Mouse (Mus musculus) intestine, embryonic 15.5 days (tissue): ENCODE measurements around the gene Actb. TPM values are rescaled to one million over a fixed set of nuclear protein-coding genes. Genes with fewer than 3 reads are reported as not detected.

Experiments
- ATAC-seq: fragments of 200-750 bp; cut with Nextera tagmentation; 2 replicates; pipeline ENCODE4 v1.8.0; 2017; ENCODE audit warnings: moderate TSS enrichment, moderate library complexity
- H3K27ac ChIP-seq: fragments of 300-500 bp; sonication (generic); 2 replicates; pipeline ENCODE4 v1.5.1; 2015; ENCODE audit warnings: mild to moderate bottlenecking, inconsistent platforms
- H3K27me3 ChIP-seq: fragments of 300-500 bp; sonication (generic); replicated peaks from 2 replicates; pipeline ENCODE4 v1.6.1; 2015; ENCODE audit warnings: inconsistent platforms
- H3K36me3 ChIP-seq: fragments of 300-500 bp; sonication (generic); 2 replicates; pipeline ENCODE4 v1.6.1; 2015; ENCODE audit warnings: inconsistent platforms
- H3K4me1 ChIP-seq: fragments of 300-500 bp; sonication (generic); replicated peaks from 2 replicates; pipeline ENCODE4 v1.6.1; 2015; ENCODE audit warnings: inconsistent platforms
- H3K4me2 ChIP-seq: fragments of 300-500 bp; sonication (generic); replicated peaks from 2 replicates; pipeline ENCODE4 v1.6.1; 2015; ENCODE audit warnings: mild to moderate bottlenecking, inconsistent platforms
- H3K4me3 ChIP-seq: fragments of 300-500 bp; sonication (generic); replicated peaks from 2 replicates; pipeline ENCODE4 v1.5.1; 2015; ENCODE audit warnings: inconsistent platforms
- H3K9ac ChIP-seq: fragments of 300-500 bp; sonication (generic); 2 replicates; pipeline ENCODE4 v1.6.1; 2015; ENCODE audit warnings: inconsistent platforms
- H3K9me3 ChIP-seq: fragments of 300-500 bp; sonication (generic); 2 replicates; pipeline ENCODE4 v1.6.1; 2016; ENCODE audit warnings: inconsistent platforms
- WGBS: fragments of 180-500 bp; shearing (Covaris S2); methylation state at CpG from one replicate; pipeline ENCODE4 v1.1.7; 2015; 5-methylcytosine and 5-hydroxymethylcytosine counted together
- polyA plus RNA-seq: library from polyadenylated mRNA; unstranded; fragments of >200 nt; fragmentation: Nextera tagmentation; extraction: Ambion mirVana; gene quantifications from 2 replicates; pipeline ENCODE4 v1.2.1, GENCODE M21; 2015

Actb gene
- polyA plus RNA-seq, 1 experiment from 2014 or later = 17,104 TPM

DNA sequence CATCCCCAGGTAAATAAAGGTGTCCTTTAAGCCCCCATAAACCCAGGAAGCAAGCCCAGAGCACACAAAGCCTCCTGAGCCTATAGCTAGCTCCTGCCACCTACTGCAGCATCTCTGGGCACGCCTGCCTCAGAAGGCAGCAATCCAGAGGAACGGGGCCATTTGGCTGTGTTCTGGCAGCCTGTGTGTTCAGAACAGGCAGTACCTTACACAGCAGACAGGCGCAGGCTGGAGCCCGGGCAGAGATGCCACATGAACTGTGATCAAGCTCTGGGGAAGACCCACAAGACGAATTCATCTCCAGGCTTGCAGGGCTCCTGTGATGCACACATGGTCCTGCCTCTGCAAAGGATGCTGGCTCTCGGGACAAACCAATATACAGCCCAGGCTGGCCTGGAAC is 26.3 kb downstream of the Actb start:
- H3K27me3 ChIP-seq = no peaks in the 10 kb centered on the region
- WGBS = 74% methylated on average over 6 of the region's 6 CpGs
- H3K27ac ChIP-seq = 0 out of 2 replicates have a peak overlapping the region, but pooled peaks have one; percentile 51
- no peak overlapping the region for H3K9ac ChIP-seq
- no peak overlapping the region for H3K4me3 ChIP-seq
- H3K4me2 ChIP-seq = no peak overlapping the region
- peaks cover 26% of the 10 kb centered on the region; the same call in 1 of the 2 replicates for H3K36me3 ChIP-seq
- no peaks in the 10 kb centered on the region for H3K9me3 ChIP-seq
- no peak for ATAC-seq
- H3K4me1 ChIP-seq = peaks cover 9% of the 10 kb centered on the region; the same call in 1 of the 2 replicates

DNA sequence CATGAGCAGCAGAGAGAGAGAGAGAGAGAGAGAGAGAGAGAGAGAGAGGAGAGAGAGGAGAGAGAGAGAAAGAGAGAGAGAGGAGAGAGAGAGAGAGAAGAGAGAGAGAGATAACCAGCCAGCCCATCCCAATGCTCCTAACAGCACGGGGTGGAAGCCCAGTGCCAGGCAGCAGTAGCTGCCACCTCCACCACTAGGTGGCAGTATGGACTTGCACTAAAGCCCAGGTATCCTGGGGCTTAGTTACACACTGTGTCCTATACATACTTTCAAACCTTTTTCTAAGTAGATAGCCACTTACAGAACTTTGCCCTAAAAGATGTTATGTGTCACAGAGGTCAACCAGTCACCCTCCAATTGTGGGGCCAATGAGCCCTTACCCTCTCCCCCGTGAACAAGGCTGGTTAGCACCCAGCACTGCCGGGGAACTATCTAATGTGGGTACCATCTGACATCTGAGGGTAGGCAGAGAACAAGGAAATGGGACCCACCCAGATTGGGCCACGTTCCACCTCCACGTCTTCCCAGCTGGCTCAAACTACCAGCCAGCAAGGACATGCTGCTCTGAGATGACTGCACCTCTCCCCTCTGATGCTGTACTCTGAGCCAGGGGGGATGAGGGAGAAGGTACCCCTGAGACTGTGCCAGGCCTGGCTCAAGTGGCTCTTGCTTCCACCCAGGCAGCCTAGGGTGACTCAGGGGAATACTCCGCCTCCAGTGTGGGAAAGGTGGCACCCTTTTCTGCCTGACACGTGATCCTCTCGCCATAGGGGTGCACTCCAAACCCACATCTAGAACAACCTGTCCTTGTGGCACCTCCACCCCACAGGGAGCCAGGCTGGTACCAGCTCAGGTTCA is 27.0 kb downstream of the Actb start:
- ATAC-seq = peak; percentile 89
- no peaks in the 10 kb centered on the region for H3K27me3 ChIP-seq
- peaks cover 9% of the 10 kb centered on the region; the same call in 1 of the 2 replicates for H3K4me1 ChIP-seq
- 64% methylated on average over 8 of the region's 8 CpGs for WGBS
- no peak overlapping the region for H3K27ac ChIP-seq
- peaks cover 26% of the 10 kb centered on the region; the same call in 1 of the 2 replicates for H3K36me3 ChIP-seq
- no peak overlapping the region for H3K9ac ChIP-seq
- no peak overlapping the region for H3K4me2 ChIP-seq
- no peak overlapping the region for H3K4me3 ChIP-seq
- no peaks in the 10 kb centered on the region for H3K9me3 ChIP-seq

DNA sequence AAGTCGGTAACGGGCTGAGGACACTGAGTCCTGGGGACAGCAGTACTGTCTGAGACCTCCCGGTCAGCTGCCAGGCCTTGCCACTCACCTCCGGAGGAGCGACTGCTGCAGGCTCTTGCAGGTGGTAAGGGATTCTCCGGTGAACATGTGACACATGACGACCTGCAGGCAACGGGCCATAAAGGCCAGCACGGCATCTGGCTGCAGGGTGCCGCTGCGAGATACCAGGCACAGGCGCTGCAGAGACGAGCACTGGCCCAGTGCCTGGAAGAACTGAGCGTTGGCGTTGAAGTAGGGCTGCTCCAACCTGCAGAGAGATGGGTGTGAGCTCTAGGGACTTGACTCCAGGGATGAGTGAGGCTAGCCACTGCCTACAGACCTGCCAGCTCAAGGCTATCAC is 28.0 kb downstream of the Actb start:
- 83% methylated on average over 15 of the region's 15 CpGs for WGBS
- H3K4me2 ChIP-seq = no peak overlapping the region
- H3K9me3 ChIP-seq = no peaks in the 10 kb centered on the region
- no peak overlapping the region for H3K4me3 ChIP-seq
- no peak overlapping the region for H3K9ac ChIP-seq
- H3K4me1 ChIP-seq = peaks cover 9% of the 10 kb centered on the region; the same call in 1 of the 2 replicates
- ATAC-seq = no peak
- no peak overlapping the region for H3K27ac ChIP-seq
- H3K27me3 ChIP-seq = no peaks in the 10 kb centered on the region
- H3K36me3 ChIP-seq = peaks cover 24% of the 10 kb centered on the region; the same call in 1 of the 2 replicates

DNA sequence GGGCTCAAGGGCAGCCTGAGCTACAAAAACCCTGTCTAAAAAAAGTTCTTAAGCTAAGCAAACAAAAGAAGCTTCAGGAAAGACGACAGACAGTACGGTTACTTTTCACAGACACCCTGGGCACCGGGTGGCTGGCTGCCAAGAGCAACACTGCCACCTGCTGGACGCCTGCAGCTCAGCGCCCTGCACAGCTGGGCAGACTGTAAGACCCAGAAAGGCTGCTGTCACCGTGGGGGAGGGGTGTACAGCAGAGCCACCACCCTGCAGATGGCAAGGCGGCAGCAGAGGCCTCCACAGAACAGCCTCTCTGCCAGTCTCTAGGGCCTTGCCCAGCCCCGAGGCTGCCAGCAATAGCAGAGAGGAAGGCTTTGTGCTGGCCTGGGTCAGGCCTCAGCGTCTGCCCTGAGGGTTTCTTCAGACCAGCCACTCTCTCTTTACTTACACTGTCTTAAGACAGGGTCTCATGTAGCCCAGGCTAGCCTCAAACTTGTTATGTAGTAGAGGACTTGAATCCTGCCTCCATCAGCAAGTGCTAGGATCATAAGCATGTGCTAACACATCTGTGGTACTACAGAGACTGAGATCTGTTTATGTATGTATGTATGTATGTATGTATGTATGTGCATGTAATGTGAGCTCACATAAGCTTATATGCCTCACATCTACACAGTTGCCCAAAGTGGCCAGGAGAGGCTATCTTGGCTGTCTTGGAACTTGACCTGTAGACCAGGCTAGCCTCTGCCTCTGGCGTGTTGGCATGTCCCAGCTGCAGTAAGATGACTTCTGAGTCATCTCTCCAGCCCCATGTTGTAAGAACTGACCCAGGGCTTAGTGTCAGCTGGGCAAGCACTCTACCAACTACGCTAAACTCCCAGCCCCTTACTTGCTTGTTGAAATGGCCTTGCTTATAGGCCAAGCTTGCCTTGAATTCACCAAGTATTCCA is 28.9 kb downstream of the Actb start:
- peak; percentile 75 for ATAC-seq
- peaks cover 9% of the 10 kb centered on the region; the same call in 1 of the 2 replicates for H3K4me1 ChIP-seq
- 33% methylated on average over 11 of the region's 11 CpGs for WGBS

DNA sequence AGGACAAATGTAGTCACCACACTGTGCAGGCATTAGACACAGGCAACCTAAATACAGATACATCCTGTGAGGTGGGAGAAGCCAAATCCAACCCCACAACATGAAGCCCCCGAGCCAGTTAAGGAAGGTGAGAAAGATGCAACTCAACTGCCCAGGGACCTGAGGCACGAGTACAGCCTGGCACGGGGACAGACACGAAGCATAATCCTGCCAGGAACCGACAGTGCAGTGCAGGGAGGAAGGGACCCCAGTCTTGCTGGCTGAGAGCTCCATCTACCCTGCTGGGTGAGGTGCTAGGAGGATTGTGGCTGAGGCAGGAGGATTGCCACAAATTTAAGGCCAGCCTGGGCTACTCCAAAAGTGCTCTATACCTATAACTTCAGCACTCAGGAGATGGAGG is 29.7 kb downstream of the Actb start:
- ATAC-seq = no peak

More for the DNA sequence above, 28.9 kb downstream of the Actb start:
- H3K36me3 ChIP-seq = peaks cover 24% of the 10 kb centered on the region; the same call in 1 of the 2 replicates
- H3K9ac ChIP-seq = no peak overlapping the region
- H3K27ac ChIP-seq = no peak overlapping the region
- no peaks in the 10 kb centered on the region for H3K27me3 ChIP-seq
- H3K4me3 ChIP-seq = no peak overlapping the region
- H3K9me3 ChIP-seq = no peaks in the 10 kb centered on the region
- no peak overlapping the region for H3K4me2 ChIP-seq

DNA sequence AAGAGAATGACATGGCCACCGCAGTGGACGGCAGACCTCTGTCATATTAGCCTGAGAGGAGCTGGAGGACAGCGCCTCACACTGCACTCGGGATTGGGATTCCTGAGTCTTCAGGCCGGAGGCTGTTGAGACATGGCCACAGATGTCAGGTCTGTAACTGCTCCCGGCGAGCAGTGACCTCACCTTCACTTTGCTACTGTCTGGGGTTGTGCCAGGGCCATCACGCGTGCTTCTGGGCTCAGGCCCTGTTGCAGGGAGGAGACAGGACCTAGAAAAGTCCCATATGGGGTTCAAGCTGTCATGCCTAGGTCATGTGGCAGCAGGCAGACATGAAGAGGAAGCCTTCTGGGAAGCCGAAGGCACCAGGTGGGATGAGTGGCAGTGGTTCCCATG is 31.0 kb downstream of the Actb start:
- H3K9me3 ChIP-seq = no peaks in the 10 kb centered on the region
- no peak for ATAC-seq
- no peak overlapping the region for H3K9ac ChIP-seq
- peaks cover 27% of the 10 kb centered on the region; the same call in 1 of the 2 replicates for H3K36me3 ChIP-seq
- H3K27me3 ChIP-seq = no peaks in the 10 kb centered on the region
- WGBS = 93% methylated on average over 10 of the region's 10 CpGs
- H3K4me2 ChIP-seq = no peak overlapping the region
- H3K4me3 ChIP-seq = no peak overlapping the region
- no peak overlapping the region for H3K27ac ChIP-seq
- H3K4me1 ChIP-seq = peaks cover under 1% of the 10 kb centered on the region; the same call in 1 of the 2 replicates

More for the DNA sequence above, 29.7 kb downstream of the Actb start:
- Histone ChIP-seq H3K27ac (no peak overlapping the region), H3K4me2 (no peak overlapping the region), H3K27me3 (no peaks in the 10 kb centered on the region), H3K4me3 (no peak overlapping the region), H3K9me3 (no peaks in the 10 kb centered on the region), H3K36me3 (peaks cover 26% of the 10 kb centered on the region; the same call in 1 of the 2 replicates), H3K9ac (no peak overlapping the region), H3K4me1 (peaks cover 9% of the 10 kb centered on the region; the same call in 1 of the 2 replicates)
- WGBS = 85% methylated on average over 5 of the region's 5 CpGs

DNA sequence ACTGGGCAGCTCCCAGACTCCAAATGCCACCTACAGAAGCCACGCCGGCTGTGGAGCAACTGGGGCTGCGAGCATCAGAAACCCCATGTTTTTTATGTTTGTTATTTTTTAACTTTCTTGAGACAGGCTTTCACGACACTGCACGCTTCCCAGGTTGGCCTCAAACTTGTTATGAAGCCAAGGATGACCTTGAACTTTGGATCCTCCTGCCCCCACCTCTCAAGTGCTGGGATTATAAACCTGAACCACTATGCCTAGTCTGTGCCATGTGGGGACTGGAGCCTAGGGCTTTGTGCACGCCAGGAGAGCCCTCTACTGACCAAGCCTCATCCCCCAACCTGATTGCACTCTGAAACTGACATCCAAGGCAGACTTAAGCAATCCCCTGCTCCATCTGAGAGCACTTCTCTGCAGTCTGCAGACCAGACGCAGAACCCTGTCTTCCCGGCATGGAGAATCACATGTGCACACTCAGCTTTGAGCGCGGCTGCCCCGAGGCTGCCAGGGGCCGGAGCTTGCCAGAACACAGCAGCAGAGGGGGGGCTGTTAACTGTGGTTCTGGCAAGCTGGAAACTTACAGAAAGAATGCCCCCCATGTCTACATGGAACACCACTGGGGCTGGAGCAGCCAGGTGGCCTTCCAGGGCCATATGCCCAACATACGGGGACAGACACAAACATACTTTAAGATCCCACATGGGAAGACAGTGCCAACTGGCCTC is 31.6 kb downstream of the Actb start:
- Histone ChIP-seq H3K27me3 (no peaks in the 10 kb centered on the region), H3K4me3 (no peak overlapping the region), H3K9ac (no peak overlapping the region), H3K4me2 (no peak overlapping the region), H3K9me3 (no peaks in the 10 kb centered on the region), H3K4me1 (no peaks in the 10 kb centered on the region), H3K27ac (no peak overlapping the region), H3K36me3 (peaks cover 27% of the 10 kb centered on the region; the same call in 1 of the 2 replicates)
- 83% methylated on average over 13 of the region's 13 CpGs for WGBS
- ATAC-seq = no peak

DNA sequence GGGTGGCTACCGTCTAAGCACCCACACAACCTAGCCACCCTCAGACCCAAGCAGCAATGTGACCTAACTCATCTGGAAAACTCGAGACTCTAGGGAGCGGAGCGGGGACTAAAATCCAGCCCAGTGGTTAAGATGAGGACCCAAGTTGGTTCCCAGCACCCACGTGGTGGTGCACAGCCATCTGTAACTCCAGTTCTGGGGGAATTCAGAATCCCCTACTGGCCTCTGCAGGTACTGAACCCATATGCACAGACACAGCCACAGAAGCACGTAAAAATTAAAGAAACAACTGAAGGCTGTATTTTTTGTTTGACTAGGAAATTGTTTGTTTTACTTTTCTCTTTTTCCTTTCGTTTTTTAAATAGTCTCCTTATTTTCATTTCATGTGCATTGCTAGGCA is 32.8 kb downstream of the Actb start:
- Histone ChIP-seq H3K27me3 (no peaks in the 10 kb centered on the region), H3K4me3 (no peak overlapping the region), H3K27ac (no peak overlapping the region), H3K4me1 (no peaks in the 10 kb centered on the region), H3K36me3 (peaks cover 27% of the 10 kb centered on the region; the same call in 1 of the 2 replicates), H3K9ac (no peak overlapping the region), H3K9me3 (no peaks in the 10 kb centered on the region), H3K4me2 (no peak overlapping the region)
- WGBS = 94% methylated on average over 7 of the region's 7 CpGs
- no peak for ATAC-seq

DNA sequence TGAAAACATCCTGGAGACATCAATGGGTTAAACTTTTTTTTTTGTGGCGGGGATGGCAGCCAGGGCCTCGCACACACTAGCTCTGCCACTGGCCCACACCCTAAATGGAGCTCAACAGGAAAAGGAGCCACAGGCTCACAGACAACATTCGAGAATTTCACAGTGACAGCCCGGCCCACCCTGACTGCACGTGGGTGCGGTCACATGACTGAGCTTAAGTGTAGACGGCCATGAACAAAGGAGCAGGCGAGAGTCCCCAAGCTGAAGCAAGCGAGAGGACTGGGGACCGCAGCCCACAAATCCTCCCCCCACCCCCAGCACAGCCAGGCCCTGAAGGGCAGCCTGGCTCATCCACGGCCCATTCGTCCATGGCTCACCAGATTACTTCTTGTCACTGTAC is 34.8 kb downstream of the Actb start:
- ATAC-seq = no peak
- 65% methylated on average over 12 of the region's 12 CpGs for WGBS
- no peak overlapping the region for H3K9ac ChIP-seq
- no peaks in the 10 kb centered on the region for H3K9me3 ChIP-seq
- H3K4me2 ChIP-seq = no peak overlapping the region
- peaks cover 21% of the 10 kb centered on the region; the same call in 1 of the 2 replicates for H3K36me3 ChIP-seq
- H3K4me3 ChIP-seq = no peak overlapping the region
- H3K27ac ChIP-seq = no peak overlapping the region
- H3K27me3 ChIP-seq = no peaks in the 10 kb centered on the region
- H3K4me1 ChIP-seq = no peaks in the 10 kb centered on the region

DNA sequence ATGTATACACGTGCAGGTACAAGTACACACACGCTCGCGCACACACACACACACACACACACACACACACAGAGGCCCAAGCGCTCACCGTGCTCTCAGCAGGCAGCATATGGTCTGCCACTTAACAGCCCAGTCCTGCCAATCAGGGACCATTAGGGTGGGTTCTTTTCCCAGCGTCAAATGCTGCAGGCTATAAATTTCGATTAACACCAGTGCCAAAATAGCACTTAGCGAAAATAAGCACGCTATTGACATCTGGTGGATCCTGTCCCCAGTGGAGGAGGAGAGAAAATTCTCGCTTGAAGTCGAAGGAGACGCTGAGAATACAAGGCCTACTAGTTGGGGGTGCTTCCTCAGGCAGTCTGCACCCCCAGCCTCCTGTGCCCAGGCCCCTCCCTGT is 37.1 kb downstream of the Actb start:
- WGBS = 75% methylated on average over 13 of the region's 13 CpGs
- no peak overlapping the region for H3K4me2 ChIP-seq
- 0 out of 2 replicates have a peak, but pooled peaks have one; percentile 34 for ATAC-seq
- H3K9ac ChIP-seq = no peak overlapping the region
- no peaks in the 10 kb centered on the region for H3K4me1 ChIP-seq
- H3K27ac ChIP-seq = no peak overlapping the region
- 0 out of 2 replicates have a peak, but pooled peaks cover 5% of the 10 kb centered on the region for H3K36me3 ChIP-seq
- H3K4me3 ChIP-seq = no peak overlapping the region
- H3K9me3 ChIP-seq = no peaks in the 10 kb centered on the region
- H3K27me3 ChIP-seq = no peaks in the 10 kb centered on the region

DNA sequence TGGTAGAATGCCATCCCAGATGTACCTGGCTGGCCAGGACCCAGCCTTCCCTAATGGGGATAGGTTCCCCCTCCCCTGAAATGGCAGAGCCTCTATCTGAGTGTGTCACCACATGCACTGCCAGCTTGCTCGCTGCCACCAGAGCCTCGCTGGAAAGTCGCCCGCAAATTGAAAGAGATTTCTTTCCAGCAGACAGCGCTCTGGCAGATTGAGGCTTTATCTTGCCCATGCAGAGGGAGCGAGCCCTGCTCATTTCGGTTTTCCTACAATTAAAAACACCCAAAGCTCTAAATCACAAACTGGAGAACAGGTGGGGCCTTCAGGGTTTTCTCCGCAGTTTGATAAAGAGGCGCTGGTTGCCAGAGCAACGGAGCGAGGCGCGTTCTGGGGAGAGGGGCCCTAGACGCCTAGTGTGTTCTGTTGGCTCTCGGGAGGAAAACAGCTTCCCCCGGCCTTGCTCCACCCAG is 48.8 kb downstream of the Actb start:
- H3K4me1 ChIP-seq = no peaks in the 10 kb centered on the region
- H3K9ac ChIP-seq = no peak overlapping the region
- WGBS = 45% methylated on average over 16 of the region's 16 CpGs
- no peak overlapping the region for H3K4me2 ChIP-seq
- H3K4me3 ChIP-seq = no peak overlapping the region
- H3K27me3 ChIP-seq = no peaks in the 10 kb centered on the region
- no peaks in the 10 kb centered on the region for H3K9me3 ChIP-seq
- no peak; the same call in 1 of the 2 replicates for ATAC-seq
- H3K36me3 ChIP-seq = no peaks in the 10 kb centered on the region
- H3K27ac ChIP-seq = no peak overlapping the region
